Mouse (Mus musculus): ENCODE measurements around the gene Rdh16f1. TPM values are rescaled to one million over a fixed set of nuclear protein-coding genes. Genes with fewer than 3 reads are reported as not detected.
"Not testable (repeated sequence)": the region's sequence is repeated elsewhere in the genome, so short reads cannot be mapped to it uniquely, and the experiment has no call there.

Rdh16f1 gene
- polyA plus RNA-seq, 1 experiment from 2014 or later = 0.15 TPM

GRCm38 (mm10) chr10:127799295-127799694 lies 39.7 kb downstream of the Rdh16f1 start:
- 46% methylated on average over 1 of the region's 1 CpGs for WGBS (ENCODE audit: insufficient replicate concordance)
- ATAC-seq (ENCODE audit: low read depth) (no peak), DNase-seq (no peak)
- Histone ChIP-seq H3K9ac (no peak overlapping the region), H3K36me3 (no peaks in the 10 kb centered on the region), H3K27ac (no peak overlapping the region), H3K9me3 (replicated peaks) (no peaks in the 10 kb centered on the region), H3K4me3 (replicated peaks) (no peak overlapping the region), H3K4me1 (replicated peaks) (no peaks in the 10 kb centered on the region), H3K27me3 (no peaks in the 10 kb centered on the region), H3K4me2 (no peak overlapping the region)

DNA sequence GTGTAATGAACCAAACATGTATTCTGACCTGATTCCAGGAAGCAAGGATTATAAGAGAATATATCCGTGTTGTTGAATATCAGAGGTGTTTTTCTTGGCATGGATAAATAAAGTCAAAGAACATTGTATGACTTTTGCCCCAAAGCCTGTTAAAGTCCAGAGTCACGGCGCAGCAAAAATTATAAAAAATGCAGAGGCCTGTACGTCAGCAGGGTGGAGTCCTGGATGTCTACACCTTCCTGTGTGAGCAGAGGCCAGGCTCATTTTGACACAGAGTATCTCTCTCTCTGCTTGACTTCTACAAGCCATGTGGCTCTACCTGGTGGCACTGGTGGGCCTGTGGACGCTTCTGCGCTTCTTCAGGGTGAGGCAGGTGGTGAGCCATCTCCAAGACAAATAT lies 41.3 kb downstream of the Rdh16f1 start, which contains the start of gene Rdh16:
Gene Rdh16 (plus strand): TSS at position 262 of the 400 bp plus-strand sequence.
- H3K36me3 ChIP-seq = no peaks in the 10 kb centered on the region
- no peaks in the 10 kb centered on the region for H3K4me1 ChIP-seq (replicated peaks)
- no peak within 1 kb of the TSS for H3K4me2 ChIP-seq
- no peak within 1 kb of the TSS for H3K27ac ChIP-seq
- H3K27me3 ChIP-seq = no peaks in the 10 kb centered on the region
- ATAC-seq (ENCODE audit: low read depth) (no peak), DNase-seq (no peak)
- WGBS (ENCODE audit: insufficient replicate concordance) = 67% methylated on average over 6 of the region's 6 CpGs
- H3K9ac ChIP-seq = no peak within 1 kb of the TSS
- no peaks in the 10 kb centered on the region for H3K9me3 ChIP-seq (replicated peaks)
- H3K4me3 ChIP-seq (replicated peaks) = no peak within 1 kb of the TSS

DNA sequence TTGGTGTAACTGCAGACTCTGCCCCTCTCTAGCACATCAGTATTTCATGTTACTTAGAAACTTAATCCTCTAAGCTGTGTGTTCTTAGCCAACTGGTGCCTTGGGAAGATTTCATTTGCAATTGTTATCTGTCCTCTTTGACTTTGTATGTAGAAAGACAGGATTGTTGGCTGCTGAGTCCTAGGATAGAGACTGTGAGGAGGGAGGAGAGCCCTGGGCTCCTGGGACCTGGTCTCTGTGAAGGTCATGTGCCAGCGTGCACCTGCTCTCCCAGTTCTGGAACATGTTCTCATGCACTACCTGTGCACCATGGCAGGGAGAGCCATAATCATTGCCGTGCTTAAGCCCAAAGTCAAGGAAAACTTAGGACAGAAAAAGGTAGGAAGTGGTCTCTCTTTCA lies 42.0 kb downstream of the Rdh16f1 start:
- Histone ChIP-seq H3K4me1 (replicated peaks) (no peaks in the 10 kb centered on the region), H3K4me3 (replicated peaks) (no peak overlapping the region), H3K4me2 (no peak overlapping the region), H3K36me3 (no peaks in the 10 kb centered on the region), H3K27me3 (no peaks in the 10 kb centered on the region), H3K27ac (no peak overlapping the region), H3K9ac (no peak overlapping the region), H3K9me3 (replicated peaks) (no peaks in the 10 kb centered on the region)
- no peak for ATAC-seq (ENCODE audit: low read depth)
- DNase-seq = no peak
- 60% methylated on average over 2 of the region's 2 CpGs for WGBS (ENCODE audit: insufficient replicate concordance)

DNA sequence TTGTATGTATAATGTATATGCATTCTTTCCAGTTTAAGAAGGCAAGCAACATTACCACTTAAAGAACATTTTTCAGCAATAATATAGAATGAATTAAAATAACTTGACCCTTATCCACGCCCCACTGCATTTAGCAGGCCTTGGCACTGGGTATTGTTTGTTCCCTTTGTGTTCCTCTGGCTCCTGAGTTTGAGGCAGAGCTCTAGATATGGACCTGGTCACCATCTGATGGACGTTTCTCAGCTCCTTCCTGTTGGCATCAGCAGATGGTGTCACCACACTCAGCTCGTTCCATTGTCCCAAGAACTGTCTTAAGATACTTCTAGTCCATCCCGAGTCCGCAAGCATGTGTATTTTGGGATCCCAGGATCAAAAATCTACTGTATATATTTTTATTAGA lies 42.6 kb downstream of the Rdh16f1 start:
- 54% methylated on average over 5 of the region's 5 CpGs for WGBS (ENCODE audit: insufficient replicate concordance)
- H3K4me1 ChIP-seq (replicated peaks) = no peaks in the 10 kb centered on the region
- H3K9me3 ChIP-seq (replicated peaks) = no peaks in the 10 kb centered on the region
- no peak overlapping the region for H3K4me3 ChIP-seq (replicated peaks)
- H3K27me3 ChIP-seq = no peaks in the 10 kb centered on the region
- no peak overlapping the region for H3K27ac ChIP-seq
- no peak overlapping the region for H3K9ac ChIP-seq
- H3K36me3 ChIP-seq = no peaks in the 10 kb centered on the region
- H3K4me2 ChIP-seq = no peak overlapping the region
- DNase-seq (no peak), ATAC-seq (ENCODE audit: low read depth) (no peak)

GRCm38 (mm10) chr10:127804416-127804815 lies 44.8 kb downstream of the Rdh16f1 start:
- Histone ChIP-seq H3K27ac (no peak overlapping the region), H3K4me2 (no peak overlapping the region), H3K4me1 (replicated peaks) (no peaks in the 10 kb centered on the region), H3K4me3 (replicated peaks) (no peak overlapping the region), H3K36me3 (no peaks in the 10 kb centered on the region), H3K27me3 (no peaks in the 10 kb centered on the region), H3K9me3 (replicated peaks) (no peaks in the 10 kb centered on the region), H3K9ac (no peak overlapping the region)
- no peak for DNase-seq
- WGBS (ENCODE audit: insufficient replicate concordance) = 56% methylated on average over 7 of the region's 7 CpGs
- no peak for ATAC-seq (ENCODE audit: low read depth)

DNA sequence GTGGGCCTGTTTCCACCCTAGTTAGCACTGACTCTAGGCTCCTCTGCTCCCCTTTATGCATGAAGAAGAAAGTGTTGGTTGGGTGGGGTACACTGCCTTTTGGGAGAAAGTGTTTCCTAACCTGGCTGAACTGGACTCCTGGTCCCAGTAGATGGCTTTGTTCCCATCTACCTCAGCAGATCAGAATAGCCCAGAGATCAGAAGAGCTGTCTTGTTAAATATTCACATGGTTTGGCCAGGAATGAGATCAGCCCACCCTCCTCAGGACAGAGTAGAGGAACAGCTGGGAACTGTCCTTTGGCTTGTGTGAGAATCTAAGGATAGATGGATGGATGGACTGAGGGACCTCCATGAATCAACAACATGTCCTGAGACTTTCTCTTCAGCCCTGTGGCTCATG lies 56.3 kb downstream of the Rdh16f1 start:
- Histone ChIP-seq H3K27ac (no peak overlapping the region), H3K4me3 (replicated peaks) (no peak overlapping the region), H3K27me3 (no peaks in the 10 kb centered on the region), H3K4me1 (replicated peaks) (no peaks in the 10 kb centered on the region), H3K36me3 (no peaks in the 10 kb centered on the region), H3K9ac (no peak overlapping the region), H3K9me3 (replicated peaks) (no peaks in the 10 kb centered on the region), H3K4me2 (no peak overlapping the region)
- no peak for DNase-seq
- no peak for ATAC-seq (ENCODE audit: low read depth)

DNA sequence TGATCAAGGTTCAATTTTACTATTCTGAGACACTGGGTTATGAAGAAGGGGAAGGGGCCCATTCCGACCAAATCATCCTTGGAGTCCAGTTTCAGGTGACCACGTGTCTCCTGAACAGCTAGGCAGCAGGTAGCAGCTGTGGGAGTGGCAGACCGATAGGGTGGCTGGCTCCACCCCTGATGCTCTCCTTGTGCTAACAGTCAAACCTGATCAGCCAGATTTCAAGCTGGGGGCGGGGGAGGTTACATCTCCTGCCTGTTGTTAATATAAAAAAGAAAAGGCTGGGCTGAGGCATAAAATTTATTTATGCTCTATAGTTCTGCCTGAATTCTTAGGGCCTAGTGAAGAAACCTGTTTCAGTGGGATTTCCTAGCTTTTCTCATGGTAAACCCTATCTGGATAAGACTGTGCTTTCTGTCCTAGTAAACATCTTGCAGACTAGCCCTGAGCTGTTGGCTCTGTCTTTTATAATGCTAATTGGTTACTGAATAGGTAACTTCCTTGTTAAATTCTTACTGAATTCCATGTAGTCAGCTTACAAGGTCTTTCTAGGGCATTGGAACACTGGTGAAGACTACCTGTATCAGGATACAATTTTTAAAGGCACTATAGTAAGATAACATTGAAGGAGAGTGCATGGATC lies 57.8 kb downstream of the Rdh16f1 start:
- not testable (repeated sequence) for DNase-seq; H3K4me2 ChIP-seq; H3K9ac ChIP-seq; H3K9me3 ChIP-seq (replicated peaks); H3K36me3 ChIP-seq; H3K27ac ChIP-seq; H3K4me1 ChIP-seq (replicated peaks); H3K4me3 ChIP-seq (replicated peaks); ATAC-seq (ENCODE audit: low read depth); H3K27me3 ChIP-seq
- WGBS (ENCODE audit: insufficient replicate concordance) = 57% methylated on average over 4 of the region's 4 CpGs

- not testable (repeated sequence) for H3K9ac ChIP-seq; H3K4me2 ChIP-seq; H3K27ac ChIP-seq; H3K4me3 ChIP-seq (replicated peaks); H3K4me1 ChIP-seq (replicated peaks); H3K27me3 ChIP-seq; H3K36me3 ChIP-seq; ATAC-seq (ENCODE audit: low read depth); H3K9me3 ChIP-seq (replicated peaks); DNase-seq
- WGBS (ENCODE audit: insufficient replicate concordance) = 67% methylated on average over 2 of the region's 2 CpGs
Observed at GRCm38 (mm10) chr10:127821806-127822205, 62.2 kb downstream of the Rdh16f1 start.

- H3K36me3 ChIP-seq = no peaks in the 10 kb centered on the region
- 48% methylated on average over 6 of the region's 6 CpGs for WGBS (ENCODE audit: insufficient replicate concordance)
- no peak for ATAC-seq (ENCODE audit: low read depth)
Observed at GRCm38 (mm10) chr10:127825386-127825785, 65.8 kb downstream of the Rdh16f1 start.

GRCm38 (mm10) chr10:127829121-127829520 lies 69.5 kb downstream of the Rdh16f1 start:
- Histone ChIP-seq H3K27ac (no peak overlapping the region), H3K36me3 (no peaks in the 10 kb centered on the region), H3K9me3 (replicated peaks) (no peaks in the 10 kb centered on the region), H3K27me3 (no peaks in the 10 kb centered on the region), H3K4me1 (replicated peaks) (no peaks in the 10 kb centered on the region), H3K9ac (no peak overlapping the region), H3K4me2 (no peak overlapping the region), H3K4me3 (replicated peaks) (no peak overlapping the region)
- no peak for ATAC-seq (ENCODE audit: low read depth)
- WGBS (ENCODE audit: insufficient replicate concordance) = 56% methylated on average over 3 of the region's 3 CpGs
- DNase-seq = no peak

More at GRCm38 (mm10) chr10:127825386-127825785, 65.8 kb downstream of the Rdh16f1 start:
- no peak overlapping the region for H3K4me2 ChIP-seq
- no peak overlapping the region for H3K9ac ChIP-seq
- H3K27me3 ChIP-seq = no peaks in the 10 kb centered on the region
- no peak for DNase-seq
- no peak overlapping the region for H3K4me3 ChIP-seq (replicated peaks)
- H3K27ac ChIP-seq = no peak overlapping the region
- no peaks in the 10 kb centered on the region for H3K9me3 ChIP-seq (replicated peaks)
- H3K4me1 ChIP-seq (replicated peaks) = no peaks in the 10 kb centered on the region

- not testable (repeated sequence) for H3K36me3 ChIP-seq; ATAC-seq (ENCODE audit: low read depth); DNase-seq; H3K4me1 ChIP-seq (replicated peaks); H3K27me3 ChIP-seq; H3K27ac ChIP-seq; H3K9me3 ChIP-seq (replicated peaks); H3K4me3 ChIP-seq (replicated peaks); H3K4me2 ChIP-seq; H3K9ac ChIP-seq
- WGBS (ENCODE audit: insufficient replicate concordance) = 83% methylated on average over 1 of the region's 1 CpGs
Observed at GRCm38 (mm10) chr10:127834186-127834585, 74.6 kb downstream of the Rdh16f1 start.

DNA sequence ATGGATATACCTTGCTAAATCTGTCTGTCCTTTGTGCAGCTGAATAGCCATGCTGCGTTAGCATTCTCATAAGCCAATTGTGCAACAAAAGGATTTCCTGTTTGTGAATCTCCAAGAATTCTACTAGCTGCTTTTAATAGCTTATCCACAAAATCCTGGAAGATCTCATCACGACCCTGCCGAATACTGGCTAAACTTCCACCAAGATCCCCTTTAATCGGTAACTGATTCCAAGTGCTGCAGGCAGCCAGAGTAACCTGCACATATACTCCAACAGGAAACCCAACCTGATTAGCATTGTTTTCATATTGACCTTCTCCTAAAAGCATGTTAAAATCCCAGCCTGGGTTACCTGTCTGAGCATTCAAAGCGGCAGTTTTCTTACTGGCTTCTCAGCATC lies 75.7 kb downstream of the Rdh16f1 start:
- no peak overlapping the region for H3K27ac ChIP-seq
- no peaks in the 10 kb centered on the region for H3K27me3 ChIP-seq
- WGBS (ENCODE audit: insufficient replicate concordance) = 70% methylated on average over 5 of the region's 5 CpGs
- H3K9ac ChIP-seq = no peak overlapping the region
- no peak overlapping the region for H3K4me2 ChIP-seq
- H3K4me3 ChIP-seq (replicated peaks) = no peak overlapping the region
- ATAC-seq (ENCODE audit: low read depth) (no peak), DNase-seq (no peak)
- H3K4me1 ChIP-seq (replicated peaks) = no peaks in the 10 kb centered on the region
- H3K9me3 ChIP-seq (replicated peaks) = no peaks in the 10 kb centered on the region; the same call in 1 of the 2 replicates
- no peaks in the 10 kb centered on the region for H3K36me3 ChIP-seq
